Mouse (Mus musculus): ENCODE results near the gene Exosc5. TPM values are rescaled to one million over a fixed set of nuclear protein-coding genes. Genes with fewer than 3 reads are reported as not detected.
A peak's percentile ranks its signal among the peaks of the same experiment; 100 is the strongest.

Exosc5 gene
- polyA plus RNA-seq, 1 experiment from 2014 or later: 71.3 TPM

- H3K36me3 ChIP-seq: no peaks in the 10 kb centered on the region
- peaks cover 30% of the 10 kb centered on the region for H3K4me1 ChIP-seq
- H3K9me3 ChIP-seq (replicated peaks): no peaks in the 10 kb centered on the region
- peak within 1 kb of the TSS; percentile 93 for H3K27ac ChIP-seq (replicated peaks)
- H3K4me3 ChIP-seq (replicated peaks): peak within 1 kb of the TSS; percentile 63
- H3K9ac ChIP-seq: peak within 1 kb of the TSS; percentile 44
- under 1% methylated on average over 46 of the region's 46 CpGs for WGBS
- ATAC-seq (ENCODE audit: insufficient number of reproducible peaks, low FRiP score, low TSS enrichment, low read depth): peak; percentile 96
- peak within 1 kb of the TSS; percentile 73 for H3K4me2 ChIP-seq (replicated peaks)
- peaks cover 7% of the 10 kb centered on the region for H3K27me3 ChIP-seq
These were observed 21.7 kb downstream of the Exosc5 start, which contains the start of gene B9d2 for GRCm38 (mm10) chr7:25680514-25681258. Gene B9d2 (plus strand): TSS chr7:25680780.

- peak overlapping the region; percentile 73 for H3K4me2 ChIP-seq (replicated peaks)
- H3K4me3 ChIP-seq (replicated peaks): peak overlapping the region; percentile 63
- peaks cover 33% of the 10 kb centered on the region for H3K4me1 ChIP-seq
- no peak overlapping the region for H3K27ac ChIP-seq (replicated peaks)
- peaks cover 6% of the 10 kb centered on the region; the same call in 1 of the 2 replicates for H3K27me3 ChIP-seq
- 53% methylated on average over 15 of the region's 15 CpGs for WGBS
- no peak overlapping the region for H3K9ac ChIP-seq
- no peak for ATAC-seq (ENCODE audit: insufficient number of reproducible peaks, low FRiP score, low TSS enrichment, low read depth)
- H3K9me3 ChIP-seq (replicated peaks): no peaks in the 10 kb centered on the region
- no peaks in the 10 kb centered on the region for H3K36me3 ChIP-seq
These were observed 22.6 kb downstream of the Exosc5 start for GRCm38 (mm10) chr7:25681341-25682231.

GRCm38 (mm10) chr7:25683474-25684180 lies 24.7 kb downstream of the Exosc5 start:
- Histone ChIP-seq H3K36me3 (no peaks in the 10 kb centered on the region), H3K4me2 (replicated peaks) (no peak overlapping the region), H3K27me3 (peaks cover 17% of the 10 kb centered on the region; the same call in 1 of the 2 replicates), H3K4me3 (replicated peaks) (no peak overlapping the region), H3K27ac (replicated peaks) (no peak overlapping the region), H3K4me1 (peaks cover 49% of the 10 kb centered on the region), H3K9ac (no peak overlapping the region), H3K9me3 (replicated peaks) (no peaks in the 10 kb centered on the region)
- WGBS: 56% methylated on average over 7 of the region's 7 CpGs
- ATAC-seq (ENCODE audit: insufficient number of reproducible peaks, low FRiP score, low TSS enrichment, low read depth): no peak

- H3K9me3 ChIP-seq (replicated peaks): no peaks in the 10 kb centered on the region
- 87% methylated on average over 6 of the region's 6 CpGs for WGBS
- no peak overlapping the region; the same call in 1 of the 2 replicates for H3K27ac ChIP-seq (replicated peaks)
- H3K4me1 ChIP-seq: peaks cover 60% of the 10 kb centered on the region
- peaks cover 20% of the 10 kb centered on the region for H3K27me3 ChIP-seq
- H3K4me2 ChIP-seq (replicated peaks): no peak overlapping the region
- no peak for ATAC-seq (ENCODE audit: insufficient number of reproducible peaks, low FRiP score, low TSS enrichment, low read depth)
- H3K36me3 ChIP-seq: no peaks in the 10 kb centered on the region
- no peak overlapping the region for H3K4me3 ChIP-seq (replicated peaks)
- H3K9ac ChIP-seq: no peak overlapping the region
These were observed 25.7 kb downstream of the Exosc5 start for GRCm38 (mm10) chr7:25684659-25685058.

GRCm38 (mm10) chr7:25685926-25686470 lies 27.0 kb downstream of the Exosc5 start:
- peak overlapping the region; percentile 67 for H3K4me3 ChIP-seq (replicated peaks)
- WGBS: 69% methylated on average over 21 of the region's 21 CpGs

GRCm38 (mm10) chr7:25686680-25687531 lies 27.9 kb downstream of the Exosc5 start, which contains the start of gene Tgfb1:
Gene Tgfb1 (plus strand): TSS chr7:25687002.
- peaks cover 25% of the 10 kb centered on the region for H3K27me3 ChIP-seq

More at GRCm38 (mm10) chr7:25685926-25686470, 27.0 kb downstream of the Exosc5 start:
- ATAC-seq (ENCODE audit: insufficient number of reproducible peaks, low FRiP score, low TSS enrichment, low read depth): no peak
- Histone ChIP-seq H3K4me1 (peaks cover 53% of the 10 kb centered on the region), H3K27me3 (peaks cover 25% of the 10 kb centered on the region), H3K27ac (replicated peaks) (peak overlapping the region; percentile 87; the same call in 1 of the 2 replicates), H3K4me2 (replicated peaks) (peak overlapping the region; percentile 94), H3K36me3 (no peaks in the 10 kb centered on the region), H3K9me3 (replicated peaks) (no peaks in the 10 kb centered on the region), H3K9ac (no peak overlapping the region)

GRCm38 (mm10) chr7:25687811-25688401 lies 28.9 kb downstream of the Exosc5 start:
- ATAC-seq (ENCODE audit: insufficient number of reproducible peaks, low FRiP score, low TSS enrichment, low read depth): no peak
- Histone ChIP-seq H3K4me2 (replicated peaks) (peak overlapping the region; percentile 94), H3K9ac (peak overlapping the region; percentile 53), H3K9me3 (replicated peaks) (no peaks in the 10 kb centered on the region), H3K27me3 (peaks cover 25% of the 10 kb centered on the region), H3K4me3 (replicated peaks) (peak overlapping the region; percentile 67), H3K27ac (replicated peaks) (peak overlapping the region; percentile 87), H3K36me3 (no peaks in the 10 kb centered on the region), H3K4me1 (peaks cover 43% of the 10 kb centered on the region)
- WGBS: under 1% methylated on average over 47 of the region's 47 CpGs

More at GRCm38 (mm10) chr7:25686680-25687531, 27.9 kb downstream of the Exosc5 start, which contains the start of gene Tgfb1:
- Histone ChIP-seq H3K27ac (replicated peaks) (peak within 1 kb of the TSS; percentile 87), H3K36me3 (no peaks in the 10 kb centered on the region), H3K4me1 (peaks cover 44% of the 10 kb centered on the region), H3K9me3 (replicated peaks) (no peaks in the 10 kb centered on the region), H3K4me2 (replicated peaks) (peak within 1 kb of the TSS; percentile 94), H3K4me3 (replicated peaks) (peak within 1 kb of the TSS; percentile 67), H3K9ac (peak within 1 kb of the TSS; percentile 53)
- WGBS: under 1% methylated on average over 57 of the region's 69 CpGs
- peak; percentile 40 for ATAC-seq (ENCODE audit: insufficient number of reproducible peaks, low FRiP score, low TSS enrichment, low read depth)

- Histone ChIP-seq H3K4me2 (replicated peaks) (peak overlapping the region; percentile 94), H3K27ac (replicated peaks) (peak overlapping the region; percentile 87), H3K36me3 (0 out of 2 replicates have a peak, but pooled peaks cover 3% of the 10 kb centered on the region), H3K4me1 (peaks cover 43% of the 10 kb centered on the region), H3K4me3 (replicated peaks) (peak overlapping the region; percentile 67), H3K27me3 (peaks cover 25% of the 10 kb centered on the region), H3K9me3 (replicated peaks) (no peaks in the 10 kb centered on the region), H3K9ac (peak overlapping the region; percentile 53)
- ATAC-seq (ENCODE audit: insufficient number of reproducible peaks, low FRiP score, low TSS enrichment, low read depth): peak; percentile 68
- under 1% methylated on average over 50 of the region's 52 CpGs for WGBS
These were observed 30.0 kb downstream of the Exosc5 start for GRCm38 (mm10) chr7:25688810-25689586.

GRCm38 (mm10) chr7:25689603-25690021 lies 30.6 kb downstream of the Exosc5 start:
- WGBS: 13% methylated on average over 12 of the region's 12 CpGs
- ATAC-seq (ENCODE audit: insufficient number of reproducible peaks, low FRiP score, low TSS enrichment, low read depth): no peak
- Histone ChIP-seq H3K36me3 (0 out of 2 replicates have a peak, but pooled peaks cover 3% of the 10 kb centered on the region), H3K4me1 (peaks cover 43% of the 10 kb centered on the region), H3K9ac (0 out of 2 replicates have a peak overlapping the region, but pooled peaks have one; percentile 53), H3K4me3 (replicated peaks) (peak overlapping the region; percentile 67), H3K27ac (replicated peaks) (peak overlapping the region; percentile 87; the same call in 1 of the 2 replicates), H3K27me3 (peaks cover 25% of the 10 kb centered on the region), H3K9me3 (replicated peaks) (no peaks in the 10 kb centered on the region), H3K4me2 (replicated peaks) (peak overlapping the region; percentile 94)

Measured in embryonic facial prominence, embryonic 15.5 days (tissue).